Mouse (Mus musculus) left cerebral cortex, adult 18-20 months (tissue): ENCODE data around the gene Plcb4. TPM values are rescaled to one million over a fixed set of nuclear protein-coding genes. Genes with fewer than 3 reads are reported as not detected.
"Not testable (repeated sequence)": the region's sequence is repeated elsewhere in the genome, so short reads cannot be mapped to it uniquely, and the experiment has no call there.

Source experiments
- DNase-seq, 2 experiments: peaks; one replicate each; pipeline ENCODE4 v3.0.0; 2021 to 2022; ENCODE audit warnings: low spot score in 2 of 2, mixed read lengths in 1 of 2
- total RNA-seq, 2 experiments: library from RNA; stranded (reverse); gene quantifications; 2 replicates each; pipeline ENCODE4 v1.2.3; 2021

Plcb4 gene
- total RNA-seq, 2 experiments from 2014 or later: 64.6 to 77.5 TPM

DNA sequence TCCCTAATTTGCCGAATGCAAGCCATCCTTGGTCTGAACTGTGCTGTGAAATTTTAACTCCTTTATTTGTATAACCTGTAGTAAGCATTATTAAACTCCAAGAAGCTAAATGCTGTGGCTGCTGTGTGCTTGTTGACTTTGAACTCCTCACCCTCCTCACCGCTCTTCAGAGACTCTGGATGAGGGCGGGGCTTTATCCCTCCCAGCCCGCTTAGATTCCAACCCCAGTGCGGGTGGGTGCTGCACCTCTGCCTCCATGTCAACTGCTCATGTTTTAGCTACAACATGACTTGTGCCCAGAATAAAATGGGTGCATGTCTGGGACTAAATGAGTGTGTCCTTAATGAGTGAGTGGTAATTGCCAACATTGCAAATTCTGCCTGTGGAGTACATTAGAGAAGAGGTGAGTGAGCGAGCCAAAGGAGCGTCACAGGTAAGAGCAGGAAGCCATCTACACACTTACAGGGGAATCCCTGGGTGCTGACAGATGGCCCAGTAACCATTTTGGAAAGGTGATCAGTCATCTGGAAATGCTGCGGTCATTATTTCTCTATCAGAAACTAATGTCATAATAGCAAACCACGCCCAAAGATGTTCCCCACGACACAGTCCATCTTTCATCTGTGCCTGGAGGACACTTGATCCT is 13.8 kb downstream of the Plcb4 start:
- no peak for DNase-seq

GRCm38 (mm10) chr2:135673649-135674048 is 14.8 kb downstream of the Plcb4 start:
- no peak for DNase-seq

DNA sequence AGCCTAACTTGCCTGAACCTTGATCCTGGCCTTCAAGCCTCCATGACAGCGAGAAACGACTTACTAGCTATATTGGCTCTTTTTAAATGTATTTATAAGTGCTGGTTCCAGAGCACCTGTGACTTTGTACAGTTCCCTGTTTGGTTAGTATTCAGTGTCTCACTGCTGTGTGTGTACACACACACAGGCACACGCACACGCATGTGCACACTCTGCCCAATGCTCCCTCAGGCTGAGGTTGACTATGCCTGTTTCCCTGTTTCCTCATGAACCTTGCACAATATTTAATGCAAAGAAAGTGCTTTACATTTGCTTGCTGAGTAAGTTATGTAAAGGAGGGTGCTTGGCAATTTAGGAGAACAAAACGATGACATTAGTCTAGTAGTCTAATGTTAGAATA is 16.5 kb downstream of the Plcb4 start:
- DNase-seq: no peak

DNA sequence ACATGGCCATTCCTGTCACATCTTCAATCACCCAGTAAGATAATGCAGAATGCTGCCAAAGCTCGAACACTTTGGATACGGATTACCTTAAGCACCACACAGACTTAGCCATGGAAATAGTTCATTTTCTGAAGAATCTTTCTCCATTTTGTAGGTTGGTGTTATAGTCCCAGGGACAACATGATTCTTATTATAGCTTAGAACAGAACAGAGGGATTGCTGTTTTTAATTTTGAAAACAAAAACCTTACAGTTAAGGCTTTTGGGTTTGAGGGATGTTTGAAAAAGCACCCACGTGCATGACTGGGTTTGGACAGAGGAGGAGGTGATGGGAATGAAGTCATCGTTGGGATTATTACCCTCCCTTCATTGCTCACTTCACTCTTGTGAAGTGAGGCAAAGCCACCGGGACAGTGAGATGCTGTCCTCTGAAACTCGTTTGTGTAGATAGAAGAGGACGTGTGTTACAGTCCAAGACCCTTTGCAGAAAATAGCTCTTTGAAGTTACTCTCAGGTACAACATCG is 18.2 kb downstream of the Plcb4 start:
- DNase-seq: peak; percentile 19 to 38

- DNase-seq: no peak
Measured at GRCm38 (mm10) chr2:135677601-135678000, 18.8 kb downstream of the Plcb4 start.

DNA sequence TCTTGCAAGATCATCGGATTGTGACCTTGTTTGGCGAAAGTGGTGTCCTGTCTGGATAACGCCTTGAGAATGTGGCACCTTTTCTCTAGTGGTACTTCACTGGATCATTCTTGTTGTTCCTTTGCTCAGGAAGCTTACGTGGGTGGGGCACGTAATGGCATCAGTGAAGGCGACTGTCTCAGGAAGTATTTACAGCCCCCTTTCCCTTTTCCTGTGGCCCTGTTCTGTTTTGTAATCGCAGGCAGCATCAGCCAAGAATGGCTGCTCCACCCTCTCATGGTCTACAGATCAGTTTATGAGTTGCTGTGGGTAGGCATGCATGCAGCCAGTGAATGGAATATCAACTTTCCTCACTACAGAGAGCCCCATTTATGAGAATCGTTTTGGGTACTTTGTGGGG is 21.2 kb downstream of the Plcb4 start:
- no peak for DNase-seq

DNA sequence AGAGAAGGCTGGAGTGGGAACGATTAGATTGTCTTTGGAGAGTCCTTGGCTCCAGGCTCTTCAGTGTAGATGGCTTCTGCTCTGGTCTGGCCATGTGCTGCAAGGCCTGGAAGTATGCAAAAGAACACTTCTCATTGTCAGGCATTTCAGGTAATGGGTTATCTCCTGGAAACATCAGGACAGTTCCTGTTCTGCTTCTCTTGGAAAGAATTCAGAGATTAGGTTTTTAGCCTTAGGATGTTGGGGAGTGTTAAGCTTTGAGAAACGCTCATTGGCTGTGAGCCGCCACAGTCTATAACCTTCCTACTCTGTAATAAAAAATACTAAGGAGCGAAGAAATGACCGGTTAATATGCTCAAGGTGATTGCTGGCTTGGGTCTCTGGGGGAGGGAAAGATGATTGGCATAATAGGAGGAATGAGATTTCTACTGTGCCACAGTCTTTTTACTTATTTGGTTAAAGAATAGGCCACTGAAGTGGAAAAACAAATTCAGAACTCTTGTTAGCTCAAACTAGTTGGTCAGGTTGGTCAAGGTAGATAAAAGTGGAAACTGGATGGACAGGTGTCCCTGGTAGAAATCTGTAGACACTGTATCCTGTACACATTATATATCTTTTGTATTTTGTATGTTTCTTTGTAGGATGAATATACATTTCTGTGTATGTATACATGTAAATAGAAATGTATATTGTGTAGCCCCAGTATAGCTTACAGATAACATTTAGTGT is 21.8 kb downstream of the Plcb4 start:
- no peak for DNase-seq

- DNase-seq: no peak
Measured at GRCm38 (mm10) chr2:135683684-135684440, 25.1 kb downstream of the Plcb4 start.

DNA sequence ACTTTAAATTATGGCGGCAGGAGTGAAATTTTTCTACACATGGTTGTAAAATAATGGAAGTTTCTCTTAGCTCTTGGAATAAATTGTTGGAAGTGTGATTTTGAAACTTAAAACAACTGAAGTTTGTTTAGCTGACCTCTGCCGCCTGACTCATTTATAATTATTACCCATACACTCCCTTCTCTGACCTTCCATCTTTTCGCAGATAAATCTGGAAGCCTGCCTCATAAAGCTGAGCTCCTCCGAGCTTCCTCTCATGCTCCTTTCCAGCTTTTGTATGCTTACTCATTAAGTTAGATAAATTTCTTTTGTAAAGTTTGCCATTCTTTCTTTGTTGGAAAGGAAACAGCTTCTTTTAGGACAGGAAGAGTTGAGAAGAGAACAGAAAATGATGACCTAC is 27.9 kb downstream of the Plcb4 start:
- DNase-seq: no peak

GRCm38 (mm10) chr2:135687585-135687984 is 28.8 kb downstream of the Plcb4 start:
- DNase-seq: no peak

- DNase-seq: no peak
Measured at GRCm38 (mm10) chr2:135692568-135693488, 34.0 kb downstream of the Plcb4 start.

DNA sequence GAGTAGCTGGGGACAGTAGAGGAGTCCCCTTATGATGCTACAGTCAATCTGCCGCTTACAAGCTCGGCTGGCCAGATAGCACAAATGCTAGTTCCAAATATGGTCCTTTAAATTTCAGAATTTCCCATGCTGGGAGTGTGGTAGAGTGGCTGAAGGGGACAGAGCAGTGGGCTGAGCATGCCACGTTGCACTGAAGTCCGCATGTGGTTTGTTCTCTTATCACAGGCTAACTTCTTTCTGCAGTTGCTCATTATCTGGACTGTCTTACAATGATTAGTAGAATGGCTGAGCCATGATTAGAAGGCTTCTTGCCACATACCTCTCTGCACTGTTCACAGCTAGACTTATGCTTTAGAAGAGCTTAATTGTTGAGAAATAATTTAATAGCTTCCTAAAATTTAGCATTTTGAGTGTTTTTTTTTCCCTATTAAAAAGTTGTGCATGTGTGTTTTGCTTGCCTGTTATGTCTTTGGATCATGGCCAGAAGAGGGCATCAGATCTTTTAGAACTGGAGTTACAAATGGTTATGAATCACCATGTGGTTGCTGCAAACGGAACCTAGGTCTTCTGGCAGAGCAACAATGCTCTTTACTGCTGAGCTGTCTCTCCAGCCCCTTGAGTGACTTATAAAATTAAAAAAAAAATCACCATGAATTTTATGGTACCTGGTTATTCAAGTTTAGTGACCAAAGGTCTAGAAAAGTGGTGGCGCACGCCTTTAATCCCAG is 42.0 kb downstream of the Plcb4 start:
- DNase-seq: no peak

GRCm38 (mm10) chr2:135704673-135705072 is 45.9 kb downstream of the Plcb4 start:
- no peak for DNase-seq

DNA sequence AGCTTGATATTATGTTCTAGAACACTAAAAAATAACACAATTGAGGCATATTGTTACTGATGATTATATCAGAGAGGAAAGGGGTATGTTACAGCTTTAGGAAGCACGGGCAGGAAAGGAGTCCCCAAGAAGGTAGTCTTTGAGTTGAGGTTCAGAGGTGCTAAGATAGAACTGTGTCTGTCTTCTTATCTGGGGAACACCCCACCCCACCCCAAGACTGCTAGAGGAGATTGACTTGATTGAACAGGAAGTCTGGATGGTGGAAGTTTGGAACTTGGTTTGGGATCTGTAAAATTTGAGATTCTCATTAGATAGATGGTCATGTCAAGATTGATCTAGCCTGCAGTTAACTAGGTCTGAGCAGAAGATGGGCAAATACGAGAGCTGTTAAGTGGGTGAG is 48.5 kb downstream of the Plcb4 start:
- no peak for DNase-seq

GRCm38 (mm10) chr2:135708386-135708785 is 49.6 kb downstream of the Plcb4 start:
- DNase-seq: no peak

DNA sequence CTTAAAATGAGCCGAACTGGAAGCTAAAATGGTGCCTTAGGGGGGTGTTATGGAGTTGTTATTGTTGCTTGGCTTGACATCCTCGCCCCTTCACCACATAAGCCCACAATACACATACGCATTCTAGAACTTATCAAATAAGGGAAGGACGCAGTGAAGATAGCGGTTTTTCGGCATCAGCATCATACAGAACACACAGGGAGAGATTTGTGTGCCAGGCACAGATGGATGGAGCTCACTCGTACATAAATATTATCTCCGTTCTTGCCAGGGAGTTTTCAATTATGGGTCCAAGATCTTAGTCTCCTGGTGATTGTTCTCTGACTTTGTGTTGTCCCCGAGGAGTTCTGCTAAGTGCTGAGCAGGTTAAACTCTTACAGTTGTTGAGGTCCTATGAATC is 50.0 kb downstream of the Plcb4 start:
- no peak for DNase-seq

- DNase-seq: not testable (repeated sequence)
Measured at GRCm38 (mm10) chr2:135709736-135710135, 50.9 kb downstream of the Plcb4 start.

DNA sequence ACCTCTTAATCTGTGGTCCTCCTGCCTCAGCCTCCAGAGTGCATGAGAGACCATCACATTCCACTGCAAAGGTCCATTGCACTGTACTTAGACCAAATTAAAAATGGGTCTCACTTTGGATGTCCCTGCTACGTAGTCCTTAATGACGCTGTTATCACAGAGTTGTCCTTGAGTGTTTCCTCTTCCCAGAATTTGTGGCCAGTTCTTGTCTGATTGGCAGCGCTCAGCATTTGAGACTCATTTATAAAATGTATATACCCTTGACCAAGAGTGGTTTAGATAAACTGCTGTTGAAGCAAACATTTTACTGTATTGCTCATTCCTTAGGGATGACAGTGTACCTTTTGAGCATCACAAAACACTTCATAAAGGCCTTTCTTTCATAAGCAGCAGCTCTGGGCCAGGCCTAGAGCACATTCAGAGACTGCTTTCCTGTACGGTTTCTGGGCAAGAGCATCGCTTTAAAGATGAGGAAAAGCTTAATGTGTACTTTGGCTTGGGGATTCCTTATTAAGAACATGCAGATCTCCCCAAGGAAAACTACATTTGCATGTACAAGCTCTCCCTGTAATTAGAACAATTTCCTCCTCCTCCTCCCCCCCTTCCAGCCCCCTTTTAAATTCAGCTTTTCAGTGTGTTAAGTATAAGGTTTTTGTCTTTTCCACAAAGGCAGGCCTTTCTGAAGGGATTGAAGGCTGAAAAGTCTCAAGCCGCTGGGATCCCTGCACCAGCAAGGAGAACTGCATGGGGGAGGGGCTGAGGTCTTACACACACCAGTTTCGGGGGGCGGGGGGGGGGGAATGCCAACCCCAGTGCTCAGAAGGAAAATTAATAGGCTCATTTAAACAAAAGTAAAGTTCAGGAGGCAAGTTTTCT is 52.5 kb downstream of the Plcb4 start:
- DNase-seq: no peak

DNA sequence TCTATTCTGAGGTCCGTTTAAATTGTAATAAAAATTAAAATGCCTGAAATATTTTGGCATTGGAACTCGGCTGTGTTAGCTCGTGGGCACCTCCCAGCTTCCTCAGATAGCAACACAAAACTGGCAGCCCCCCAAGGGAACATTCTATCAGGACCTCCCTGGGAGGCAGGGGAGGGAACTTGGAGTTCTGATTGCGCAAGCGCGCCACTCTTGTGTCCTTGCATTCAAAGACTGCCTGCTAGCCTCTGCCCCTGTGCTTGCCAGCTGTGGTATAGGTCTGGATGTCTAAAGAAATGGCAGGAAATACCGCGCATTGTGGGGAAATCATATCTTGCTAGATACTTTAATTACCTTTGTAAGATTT is 53.1 kb downstream of the Plcb4 start:
- peak; percentile 21 to 29 for DNase-seq
